Mouse (Mus musculus) hindbrain, postnatal 0 days (tissue): Measurements from ENCODE around the gene Zfp329. TPM values are rescaled to one million over a fixed set of nuclear protein-coding genes. Genes with fewer than 3 reads are reported as not detected.

Source experiments
- ATAC-seq: fragments of 200-750 bp; cut with Nextera tagmentation; 2 replicates; pipeline ENCODE4 v1.8.0; 2017; ENCODE audit warnings: mild to moderate bottlenecking, moderate TSS enrichment, moderate library complexity
- DNase-seq: peaks from one replicate; pipeline ENCODE4 v3.0.0-alpha.2; 2015; ENCODE audit warnings: low spot score
- H3K27ac ChIP-seq: fragments of 300-500 bp; sonication (generic); 2 replicates; pipeline ENCODE4 v1.5.1; 2014; ENCODE audit warnings: mild to moderate bottlenecking
- H3K27me3 ChIP-seq: fragments of 300-500 bp; sonication (generic); 2 replicates; pipeline ENCODE4 v1.6.1; 2014; ENCODE audit warnings: low read length, mixed read lengths; ENCODE audit not compliant: insufficient read depth
- H3K36me3 ChIP-seq: fragments of 300-500 bp; sonication (generic); 2 replicates; pipeline ENCODE4 v1.6.1; 2014; ENCODE audit warnings: low read length, mixed read lengths; ENCODE audit not compliant: insufficient read depth
- H3K4me1 ChIP-seq: fragments of 300-500 bp; sonication (generic); 2 replicates; pipeline ENCODE4 v1.6.1; 2014; ENCODE audit warnings: antibody characterized with exemption, low read length, mixed read lengths; ENCODE audit not compliant: insufficient read depth
- H3K4me2 ChIP-seq: fragments of 300-500 bp; sonication (generic); 2 replicates; pipeline ENCODE4 v1.6.1; 2014; ENCODE audit warnings: low read depth, mild to moderate bottlenecking, low read length, moderate library complexity, mixed read lengths
- H3K4me3 ChIP-seq: fragments of 300-500 bp; sonication (generic); 2 replicates; pipeline ENCODE4 v1.5.1; 2014; ENCODE audit warnings: low read length
- H3K9ac ChIP-seq: fragments of 300-500 bp; sonication (generic); replicated peaks from 2 replicates; pipeline ENCODE4 v1.6.1; 2014; ENCODE audit warnings: mild to moderate bottlenecking, low read length, moderate library complexity, mixed read lengths
- H3K9me3 ChIP-seq: fragments of 300-500 bp; sonication (generic); 2 replicates; pipeline ENCODE4 v1.6.1; 2016; ENCODE audit warnings: low read length, mixed read lengths
- CTCF ChIP-seq: IDR thresholded peaks from 2 replicates; pipeline ENCODE4 v1.5.1; 2016; ENCODE audit warnings: antibody characterized with exemption, control low read depth, low read depth
- WGBS: fragments of 180-500 bp; shearing (Covaris S2); extraction: QIAGEN DNeasy Blood & Tissue Kit; methylation state at CpG from one replicate; pipeline ENCODE4 v1.1.7; 2014; 5-methylcytosine and 5-hydroxymethylcytosine counted together
- polyA plus RNA-seq: library from polyadenylated mRNA; unstranded; fragments of >200 nt; fragmentation: Nextera tagmentation; extraction: Ambion mirVana; gene quantifications from 2 replicates; pipeline ENCODE4 v1.2.1, GENCODE M21; 2015
- total RNA-seq: library from RNA; depleted of rRNA; stranded (reverse); fragments of >200 nt; gene quantifications from 2 replicates; pipeline ENCODE4 v1.2.3, GENCODE M21; 2014; rRNA removed

Zfp329 gene
- total RNA-seq (10.7 and 14.8 TPM in 2 replicates), polyA plus RNA-seq (17.1 and 17.2 TPM in 2 replicates)

- no peaks in the 10 kb centered on the region for H3K27me3 ChIP-seq
- WGBS = 1% methylated on average over 40 of the region's 40 CpGs
- no peaks in the 10 kb centered on the region for H3K4me1 ChIP-seq
- peak within 1 kb of the TSS; percentile 91 for H3K27ac ChIP-seq
- no peaks in the 10 kb centered on the region for H3K36me3 ChIP-seq
- TF ChIP-seq CTCF = no peak
- ATAC-seq = peak; percentile 97
- H3K9me3 ChIP-seq = peaks cover 14% of the 10 kb centered on the region
- DNase-seq = peak; percentile 96
- H3K4me3 ChIP-seq = peak within 1 kb of the TSS; percentile 95
- H3K4me2 ChIP-seq = peak within 1 kb of the TSS; percentile 67
- peak within 1 kb of the TSS; percentile 96 for H3K9ac ChIP-seq
These were observed at the start of gene Zfp329 for GRCm38 (mm10) chr7:12818521-12819295. Gene Zfp329 (minus strand): TSS chr7:12818858.

GRCm38 (mm10) chr7:12835779-12836178, 17.1 kb upstream of the Zfp329 start:
- no peak overlapping the region for H3K27ac ChIP-seq
- H3K9me3 ChIP-seq = peaks cover 35% of the 10 kb centered on the region
- H3K4me2 ChIP-seq = peak overlapping the region; percentile 68
- over 99% methylated on average over 4 of the region's 4 CpGs for WGBS
- H3K36me3 ChIP-seq = peaks cover 22% of the 10 kb centered on the region
- H3K4me1 ChIP-seq = no peaks in the 10 kb centered on the region
- no peak for TF ChIP-seq CTCF
- peak overlapping the region; percentile 63 for H3K4me3 ChIP-seq
- H3K27me3 ChIP-seq = no peaks in the 10 kb centered on the region
- H3K9ac ChIP-seq = no peak overlapping the region
- ATAC-seq = no peak
- DNase-seq = no peak

- DNase-seq (peak; percentile 17), ATAC-seq (peak; percentile 63)
- WGBS = 34% methylated on average over 13 of the region's 13 CpGs
- Histone ChIP-seq H3K9ac (peak overlapping the region; percentile 67), H3K27ac (peak overlapping the region; percentile 74), H3K4me2 (peak overlapping the region; percentile 68), H3K9me3 (peaks cover 31% of the 10 kb centered on the region), H3K4me3 (peak overlapping the region; percentile 63), H3K27me3 (no peaks in the 10 kb centered on the region), H3K4me1 (no peaks in the 10 kb centered on the region), H3K36me3 (peaks cover 20% of the 10 kb centered on the region)
- no peak for TF ChIP-seq CTCF
These were observed 16.6 kb upstream of the Zfp329 start for GRCm38 (mm10) chr7:12835193-12835671.

- Histone ChIP-seq H3K27ac (peak within 1 kb of the TSS; percentile 74), H3K4me3 (peak within 1 kb of the TSS; percentile 63), H3K9me3 (peaks cover 27% of the 10 kb centered on the region), H3K36me3 (peaks cover 14% of the 10 kb centered on the region; the same call in 1 of the 2 replicates), H3K9ac (peak within 1 kb of the TSS; percentile 67), H3K4me2 (peak within 1 kb of the TSS; percentile 68), H3K4me1 (no peaks in the 10 kb centered on the region), H3K27me3 (no peaks in the 10 kb centered on the region)
- 4% methylated on average over 47 of the region's 47 CpGs for WGBS
- no peak; the same call in none of the 2 replicates for TF ChIP-seq CTCF
- DNase-seq (peak; percentile 90), ATAC-seq (peak; percentile 98)
These were observed 15.8 kb upstream of the Zfp329 start, which contains the start of gene Zfp110 for GRCm38 (mm10) chr7:12834162-12835120. Gene Zfp110 (plus strand): TSS chr7:12834761.

GRCm38 (mm10) chr7:12815566-12815965, 3.1 kb downstream of the Zfp329 start:
- TF ChIP-seq CTCF = no peak
- peaks cover 24% of the 10 kb centered on the region for H3K9me3 ChIP-seq
- DNase-seq = no peak
- peaks cover 8% of the 10 kb centered on the region for H3K36me3 ChIP-seq
- no peaks in the 10 kb centered on the region for H3K27me3 ChIP-seq
- H3K27ac ChIP-seq = no peak overlapping the region
- no peak overlapping the region for H3K4me2 ChIP-seq
- 99% methylated on average over 8 of the region's 8 CpGs for WGBS
- H3K4me3 ChIP-seq = no peak overlapping the region
- no peak for ATAC-seq
- H3K9ac ChIP-seq = no peak overlapping the region
- H3K4me1 ChIP-seq = no peaks in the 10 kb centered on the region

- Histone ChIP-seq H3K4me2 (peak overlapping the region; percentile 90), H3K27ac (peak overlapping the region; percentile 91), H3K36me3 (peaks cover 13% of the 10 kb centered on the region), H3K27me3 (no peaks in the 10 kb centered on the region), H3K9me3 (no peaks in the 10 kb centered on the region; the same call in 1 of the 2 replicates), H3K4me3 (peak overlapping the region; percentile 51), H3K4me1 (peaks cover 4% of the 10 kb centered on the region; the same call in 1 of the 2 replicates), H3K9ac (peak overlapping the region; percentile 75)
- DNase-seq = peak; percentile 38
- ATAC-seq = no peak
- WGBS = under 1% methylated on average over 16 of the region's 16 CpGs
- TF ChIP-seq CTCF = no peak
These were observed 15.0 kb downstream of the Zfp329 start for GRCm38 (mm10) chr7:12803727-12804071.
